ENCODE assay signal across 1 mouse cellular context in the genomic region with DNA sequence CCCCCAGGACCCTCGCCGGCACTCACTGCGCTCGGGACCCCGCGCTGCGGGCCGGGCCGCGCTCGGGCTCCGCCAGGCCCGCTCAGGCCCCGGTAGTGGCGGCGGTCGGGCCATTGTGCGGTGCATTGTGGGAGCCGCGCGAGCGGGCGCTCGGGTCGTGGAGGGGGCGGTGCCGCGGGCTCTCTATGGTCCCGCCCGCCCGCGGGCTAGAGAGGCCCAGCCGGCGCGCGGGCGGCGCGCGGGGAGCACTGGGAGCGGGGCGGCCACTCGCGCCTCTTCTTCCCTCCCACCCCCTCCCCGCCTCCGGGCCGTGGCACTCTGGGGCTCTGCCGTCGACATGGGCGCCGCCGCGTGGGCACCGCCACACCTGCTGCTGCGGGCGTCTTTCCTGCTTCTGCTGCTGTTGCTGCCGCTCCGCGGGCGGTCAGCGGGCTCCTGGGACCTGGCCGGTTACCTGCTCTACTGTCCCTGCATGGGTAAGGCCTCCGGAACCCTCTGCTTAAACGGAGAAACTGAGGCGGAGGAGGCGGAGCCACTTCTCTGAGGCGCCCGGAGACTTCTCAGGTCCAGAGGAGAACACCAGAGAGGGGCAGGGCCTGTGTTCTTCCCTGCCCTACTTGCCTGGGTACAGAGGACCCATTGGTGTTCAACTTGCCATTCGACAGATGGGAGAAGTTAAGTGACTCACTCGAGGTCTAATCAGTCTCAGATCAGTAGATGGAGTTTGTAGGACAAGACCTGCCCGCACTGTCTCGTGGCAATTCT.
A peak's percentile ranks its signal among the peaks of the same experiment; 100 is the strongest.
TF ChIP-seq lines count a peak whose summit lies in the region.

A gene (minus strand): TSS at position 177 of the 765 bp plus-strand sequence.
A gene (plus strand): TSS at position 284 of the 765 bp plus-strand sequence.

TF ChIP-seq in CH12.LX, 34 proteins besides CTCF, POLR2A, EP300 and RAD21 (continued from another document):
- TF ChIP-seq KAT2A (IDR thresholded peaks at IDR 0.05; ENCODE audit: insufficient replicate concordance, low read length), result peak; percentile 66; the same call in 1 of the 2 replicates
- TF ChIP-seq TCF12 (IDR thresholded peaks at IDR 0.05; ENCODE audit: low read depth, low read length), result peak; percentile 95
- no peak for TF ChIP-seq ZC3H11A (IDR thresholded peaks at IDR 0.05; ENCODE audit: low read depth, low read length)
- TF ChIP-seq RCOR1 (conservative IDR thresholded peaks at IDR 0.05; ENCODE audit: low read depth, low read length), result 0 out of 2 replicates have a peak, but pooled peaks have one; percentile 51
- no peak for TF ChIP-seq USF2 (conservative IDR thresholded peaks at IDR 0.05; ENCODE audit: low read depth, low read length)
- peak; percentile 78 for TF ChIP-seq ZMIZ1 (IDR thresholded peaks at IDR 0.05; ENCODE audit: low read depth, low read length)
- TF ChIP-seq JUND (conservative IDR thresholded peaks at IDR 0.05; ENCODE audit: low read depth, low read length), result no peak
- peak; percentile 84 for TF ChIP-seq NELFE (IDR thresholded peaks at IDR 0.05; ENCODE audit: low read depth, low read length)
- no peak for TF ChIP-seq ZKSCAN1 (IDR thresholded peaks at IDR 0.05; ENCODE audit: borderline replicate concordance, low read depth, low read length)
- TF ChIP-seq HCFC1 (IDR thresholded peaks at IDR 0.05; ENCODE audit: low read depth, low read length), result peak; percentile 75
- TF ChIP-seq SMC3 (IDR thresholded peaks at IDR 0.05; ENCODE audit: low read depth, low read length), result peak; percentile 47
- TF ChIP-seq NRF1 (IDR thresholded peaks at IDR 0.05; ENCODE audit: low read depth, low read length), result peak; percentile 58
- TF ChIP-seq TBP (conservative IDR thresholded peaks at IDR 0.05; ENCODE audit: low read depth, low read length), result peak; percentile 77
- TF ChIP-seq UBTF (IDR thresholded peaks at IDR 0.05; ENCODE audit: low read depth, low read length), result no peak; the same call in 1 of the 2 replicates
